Mouse (Mus musculus) limb, embryonic 13.5 days (tissue): ENCODE measurements around the gene Cdk15. TPM values are rescaled to one million over a fixed set of nuclear protein-coding genes. Genes with fewer than 3 reads are reported as not detected.
A peak's percentile ranks its signal among the peaks of the same experiment; 100 is the strongest.

Experiments used
- ATAC-seq: fragments of 200-750 bp; cut with Nextera tagmentation; 2 replicates; pipeline ENCODE4 v1.8.0; 2017; ENCODE audit warnings: low read depth, moderate number of reproducible peaks, moderate TSS enrichment; ENCODE audit not compliant: low FRiP score
- H3K27ac ChIP-seq: fragments of 300-500 bp; sonication (generic); 2 replicates; pipeline ENCODE4 v1.5.1; 2015; ENCODE audit warnings: inconsistent platforms, mild to moderate bottlenecking, moderate library complexity
- H3K27me3 ChIP-seq: fragments of 300-500 bp; sonication (generic); 2 replicates; pipeline ENCODE4 v1.6.1; 2015; ENCODE audit warnings: mild to moderate bottlenecking, inconsistent platforms
- H3K36me3 ChIP-seq: fragments of 300-500 bp; sonication (generic); 2 replicates; pipeline ENCODE4 v1.6.1; 2015; ENCODE audit warnings: inconsistent platforms, mild to moderate bottlenecking, moderate library complexity
- H3K4me1 ChIP-seq: fragments of 300-500 bp; sonication (generic); 2 replicates; pipeline ENCODE4 v1.6.1; 2015; ENCODE audit warnings: inconsistent platforms
- H3K4me2 ChIP-seq: fragments of 300-500 bp; sonication (generic); replicated peaks from 2 replicates; pipeline ENCODE4 v1.6.1; 2015; ENCODE audit warnings: inconsistent platforms, mild to moderate bottlenecking, moderate library complexity
- H3K4me3 ChIP-seq: fragments of 300-500 bp; sonication (generic); 2 replicates; pipeline ENCODE4 v1.5.1; 2015; ENCODE audit warnings: moderate library complexity, mild to moderate bottlenecking, inconsistent platforms
- H3K9ac ChIP-seq: fragments of 300-500 bp; sonication (generic); 2 replicates; pipeline ENCODE4 v1.6.1; 2015; ENCODE audit warnings: mild to moderate bottlenecking, inconsistent platforms
- H3K9me3 ChIP-seq: fragments of 300-500 bp; sonication (generic); 2 replicates; pipeline ENCODE4 v1.6.1; 2016; ENCODE audit warnings: inconsistent platforms
- WGBS: fragments of 180-500 bp; shearing (Covaris S2); methylation state at CpG from one replicate; pipeline ENCODE4 v1.1.7; 2015; 5-methylcytosine and 5-hydroxymethylcytosine counted together
- polyA plus RNA-seq: library from polyadenylated mRNA; unstranded; fragments of >200 nt; fragmentation: Nextera tagmentation; extraction: Ambion mirVana; gene quantifications from 2 replicates; pipeline ENCODE4 v1.2.1, GENCODE M21; 2015

The Cdk15 gene
- polyA plus RNA-seq, 1 experiment from 2014 or later, result 0.15 TPM

- Histone ChIP-seq H3K27me3 (0 out of 2 replicates have a peak, but pooled peaks cover 4% of the 10 kb centered on the region), H3K27ac (no peak overlapping the region), H3K9ac (no peak overlapping the region), H3K4me3 (no peak overlapping the region), H3K36me3 (no peaks in the 10 kb centered on the region), H3K9me3 (no peaks in the 10 kb centered on the region), H3K4me2 (peak overlapping the region; percentile 34; the same call in 1 of the 2 replicates), H3K4me1 (peaks cover 20% of the 10 kb centered on the region)
- 16% methylated on average over 10 of the region's 10 CpGs for WGBS
- peak; percentile 76 for ATAC-seq
Measured at GRCm38 (mm10) chr1:59368649-59369319, 112.1 kb downstream of the Cdk15 start.

GRCm38 (mm10) chr1:59369320-59369685 lies 112.6 kb downstream of the Cdk15 start:
- no peak overlapping the region for H3K4me2 ChIP-seq
- H3K4me1 ChIP-seq, result peaks cover 20% of the 10 kb centered on the region
- no peak overlapping the region for H3K27ac ChIP-seq
- 49% methylated on average over 7 of the region's 7 CpGs for whole genome bisulfite sequencing
- H3K9me3 ChIP-seq, result no peaks in the 10 kb centered on the region
- H3K27me3 ChIP-seq, result 0 out of 2 replicates have a peak, but pooled peaks cover 4% of the 10 kb centered on the region
- no peak overlapping the region for H3K4me3 ChIP-seq
- H3K36me3 ChIP-seq, result no peaks in the 10 kb centered on the region
- ATAC-seq, result no peak
- H3K9ac ChIP-seq, result no peak overlapping the region

- Histone ChIP-seq H3K4me3 (no peak overlapping the region), H3K9ac (no peak overlapping the region), H3K27ac (no peak overlapping the region), H3K27me3 (0 out of 2 replicates have a peak, but pooled peaks cover 4% of the 10 kb centered on the region), H3K4me1 (peaks cover 20% of the 10 kb centered on the region), H3K4me2 (no peak overlapping the region), H3K36me3 (no peaks in the 10 kb centered on the region), H3K9me3 (no peaks in the 10 kb centered on the region)
- ATAC-seq, result no peak
Measured at GRCm38 (mm10) chr1:59370355-59370950, 113.7 kb downstream of the Cdk15 start.

GRCm38 (mm10) chr1:59376021-59376548 lies 119.4 kb downstream of the Cdk15 start:
- Histone ChIP-seq H3K36me3 (no peaks in the 10 kb centered on the region), H3K27me3 (no peaks in the 10 kb centered on the region), H3K9ac (no peak overlapping the region), H3K4me1 (peaks cover 12% of the 10 kb centered on the region), H3K4me3 (no peak overlapping the region), H3K27ac (no peak overlapping the region), H3K9me3 (no peaks in the 10 kb centered on the region), H3K4me2 (peak overlapping the region; percentile 25; the same call in 1 of the 2 replicates)
- WGBS, result 4% methylated on average over 13 of the region's 13 CpGs
- 0 out of 2 replicates have a peak, but pooled peaks have one; percentile 51 for ATAC-seq

GRCm38 (mm10) chr1:59376557-59376956 lies 119.9 kb downstream of the Cdk15 start:
- peak overlapping the region; percentile 25; the same call in 1 of the 2 replicates for H3K4me2 ChIP-seq
- H3K4me3 ChIP-seq, result no peak overlapping the region
- WGBS, result 5% methylated on average over 3 of the region's 3 CpGs
- ATAC-seq, result no peak
- H3K27ac ChIP-seq, result no peak overlapping the region
- H3K4me1 ChIP-seq, result peaks cover 12% of the 10 kb centered on the region
- H3K9me3 ChIP-seq, result no peaks in the 10 kb centered on the region
- no peaks in the 10 kb centered on the region for H3K36me3 ChIP-seq
- no peaks in the 10 kb centered on the region for H3K27me3 ChIP-seq
- H3K9ac ChIP-seq, result no peak overlapping the region

DNA sequence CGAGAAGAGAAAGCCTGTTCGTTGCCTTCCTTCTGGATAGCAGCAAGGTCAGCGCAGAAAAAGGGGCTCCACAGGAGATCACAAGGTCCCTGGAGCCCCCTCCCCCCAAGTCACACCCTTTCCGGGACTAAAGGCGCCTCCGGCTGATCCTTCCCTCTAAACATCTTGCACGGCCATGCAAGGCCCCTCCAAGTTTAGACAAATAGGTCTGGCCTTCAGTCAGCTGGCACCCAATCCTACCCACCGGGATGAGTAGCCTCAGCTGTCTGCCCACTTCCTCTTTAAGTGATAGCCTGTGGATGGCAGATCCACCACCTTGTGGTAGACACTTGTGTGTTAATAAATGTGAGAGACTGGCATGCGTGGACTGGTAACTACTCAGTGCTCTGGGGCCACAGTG lies 120.6 kb downstream of the Cdk15 start:
- Histone ChIP-seq H3K4me2 (no peak overlapping the region), H3K27me3 (no peaks in the 10 kb centered on the region), H3K36me3 (no peaks in the 10 kb centered on the region), H3K9ac (no peak overlapping the region), H3K9me3 (no peaks in the 10 kb centered on the region), H3K27ac (no peak overlapping the region), H3K4me3 (no peak overlapping the region), H3K4me1 (peaks cover 12% of the 10 kb centered on the region)
- WGBS, result 77% methylated on average over 9 of the region's 9 CpGs
- ATAC-seq, result no peak

DNA sequence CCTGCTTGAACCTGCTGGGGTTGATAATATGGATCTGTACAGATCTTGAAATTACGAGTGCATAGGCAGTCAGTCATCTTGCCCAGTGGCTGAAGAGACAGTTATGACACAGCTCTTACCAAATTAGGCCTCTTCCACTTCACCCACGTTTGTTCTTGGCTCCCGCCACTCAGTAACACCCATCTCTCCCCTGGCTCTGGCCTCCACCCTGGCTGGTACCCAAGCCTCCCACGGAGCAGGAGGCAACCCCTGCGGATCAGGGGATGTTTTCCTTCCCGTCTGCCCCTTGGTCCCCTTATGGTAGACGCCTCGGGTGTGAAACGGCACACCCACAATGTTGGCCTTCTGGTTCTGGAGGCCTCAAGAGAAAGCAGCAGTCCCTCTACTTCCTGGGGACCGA lies 124.2 kb downstream of the Cdk15 start:
- Histone ChIP-seq H3K27ac (no peak overlapping the region), H3K36me3 (no peaks in the 10 kb centered on the region), H3K9me3 (no peaks in the 10 kb centered on the region), H3K4me3 (no peak overlapping the region), H3K4me2 (no peak overlapping the region), H3K4me1 (peaks cover 10% of the 10 kb centered on the region), H3K27me3 (no peaks in the 10 kb centered on the region), H3K9ac (no peak overlapping the region)
- ATAC-seq, result no peak
- 62% methylated on average over 10 of the region's 10 CpGs for WGBS

- 69% methylated on average over 7 of the region's 7 CpGs for WGBS
- ATAC-seq, result no peak
Measured at GRCm38 (mm10) chr1:59381483-59381882, 124.8 kb downstream of the Cdk15 start.

GRCm38 (mm10) chr1:59382516-59382915 lies 125.8 kb downstream of the Cdk15 start:
- WGBS, result 73% methylated on average over 3 of the region's 3 CpGs
- peaks cover under 1% of the 10 kb centered on the region; the same call in 1 of the 2 replicates for H3K4me1 ChIP-seq
- no peak overlapping the region for H3K27ac ChIP-seq
- no peaks in the 10 kb centered on the region for H3K36me3 ChIP-seq
- H3K9me3 ChIP-seq, result no peaks in the 10 kb centered on the region
- no peak for ATAC-seq
- H3K4me2 ChIP-seq, result no peak overlapping the region
- H3K4me3 ChIP-seq, result no peak overlapping the region
- no peak overlapping the region for H3K9ac ChIP-seq
- no peaks in the 10 kb centered on the region for H3K27me3 ChIP-seq

More at GRCm38 (mm10) chr1:59381483-59381882, 124.8 kb downstream of the Cdk15 start:
- Histone ChIP-seq H3K9ac (no peak overlapping the region), H3K4me2 (no peak overlapping the region), H3K4me1 (peaks cover 4% of the 10 kb centered on the region), H3K36me3 (no peaks in the 10 kb centered on the region), H3K27ac (no peak overlapping the region), H3K4me3 (no peak overlapping the region), H3K27me3 (no peaks in the 10 kb centered on the region), H3K9me3 (no peaks in the 10 kb centered on the region)

GRCm38 (mm10) chr1:59383049-59383610 lies 126.4 kb downstream of the Cdk15 start:
- ATAC-seq, result no peak
- Histone ChIP-seq H3K9me3 (no peaks in the 10 kb centered on the region), H3K36me3 (no peaks in the 10 kb centered on the region), H3K4me1 (peaks cover 4% of the 10 kb centered on the region; the same call in 1 of the 2 replicates), H3K4me3 (no peak overlapping the region), H3K27me3 (no peaks in the 10 kb centered on the region), H3K27ac (no peak overlapping the region), H3K4me2 (no peak overlapping the region), H3K9ac (no peak overlapping the region)
- WGBS, result 48% methylated on average over 6 of the region's 6 CpGs

DNA sequence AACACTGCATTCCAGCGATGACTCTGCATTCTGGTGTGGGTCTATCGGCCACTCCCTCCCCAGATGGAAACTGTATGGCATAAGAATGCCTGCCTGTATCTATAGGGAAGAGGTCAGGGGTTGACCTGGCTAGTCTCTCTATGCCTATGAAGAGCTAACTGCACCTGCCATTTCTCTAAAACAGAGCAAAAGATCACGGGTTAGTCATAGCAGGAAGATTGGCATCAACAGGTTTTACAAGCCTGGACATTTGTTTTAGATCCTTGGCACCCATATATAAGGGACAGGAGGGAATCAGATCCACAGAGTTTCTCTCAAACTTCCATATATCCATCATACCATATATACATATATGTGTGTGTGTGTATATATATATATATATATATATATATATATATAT lies 127.7 kb downstream of the Cdk15 start:
- H3K9ac ChIP-seq, result no peak overlapping the region
- no peak overlapping the region for H3K4me3 ChIP-seq
- H3K27me3 ChIP-seq, result no peaks in the 10 kb centered on the region
- peaks cover 4% of the 10 kb centered on the region; the same call in 1 of the 2 replicates for H3K4me1 ChIP-seq
- WGBS, result 88% methylated on average over 3 of the region's 3 CpGs
- no peaks in the 10 kb centered on the region for H3K36me3 ChIP-seq
- no peaks in the 10 kb centered on the region for H3K9me3 ChIP-seq
- H3K4me2 ChIP-seq, result no peak overlapping the region
- H3K27ac ChIP-seq, result no peak overlapping the region
- ATAC-seq, result no peak

DNA sequence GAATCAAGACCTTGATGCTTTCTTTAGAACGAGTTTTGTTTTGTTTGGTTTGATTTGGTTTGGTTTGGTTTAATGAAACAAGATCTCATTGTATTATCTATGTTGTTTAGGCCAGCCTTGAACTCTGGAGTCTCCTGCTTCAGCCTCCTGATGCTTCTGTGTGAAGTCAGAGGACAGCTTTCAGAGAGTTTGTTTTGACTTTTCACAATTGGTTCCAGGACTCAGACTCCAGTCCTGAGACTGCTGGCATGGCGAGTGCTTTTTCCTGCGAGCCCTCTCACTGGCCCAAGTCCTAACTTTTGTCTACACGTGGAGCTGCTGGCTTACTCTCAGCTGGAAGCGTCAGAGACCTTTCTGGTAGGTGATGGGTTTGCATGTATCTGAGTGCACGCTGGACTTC lies 128.9 kb downstream of the Cdk15 start:
- H3K27me3 ChIP-seq, result no peaks in the 10 kb centered on the region
- no peak for ATAC-seq
- H3K27ac ChIP-seq, result no peak overlapping the region
- H3K9ac ChIP-seq, result no peak overlapping the region
- no peaks in the 10 kb centered on the region for H3K9me3 ChIP-seq
- peaks cover 4% of the 10 kb centered on the region; the same call in 1 of the 2 replicates for H3K4me1 ChIP-seq
- 76% methylated on average over 6 of the region's 6 CpGs for WGBS
- no peak overlapping the region for H3K4me2 ChIP-seq
- no peaks in the 10 kb centered on the region for H3K36me3 ChIP-seq
- H3K4me3 ChIP-seq, result no peak overlapping the region
